Mouse (Mus musculus) ES-Bruce4 (cell line): Measurements from ENCODE around the gene Sh3bp5.

Experiments used
- CTCF ChIP-seq: IDR thresholded peaks from one replicate; pipeline ENCODE4 v1.8.1; 2011; ENCODE audit warnings: low read depth, low read length
- POLR2A ChIP-seq: IDR thresholded peaks from one replicate; pipeline ENCODE4 v1.8.1; 2011; ENCODE audit warnings: low read length; ENCODE audit not compliant: insufficient read depth

GRCm38 (mm10) chr14:31482417-31482816 lies 46.5 kb upstream of the Sh3bp5 start:
- TF ChIP-seq POLR2A (no peak), CTCF (no peak)
